ENCODE assay signal across 8 mouse cellular contexts in genomic region chr4:148940674-148941211, GRCm38 (mm10).
A peak's percentile ranks its signal among the peaks of the same experiment; 100 is the strongest.
DNase-seq lines count a peak whose midpoint lies in the region; ATAC-seq and TF ChIP-seq lines count a peak whose summit lies in the region.

No protein-coding gene starts in this region.

- no peak for TF ChIP-seq CTCF in spleen, adult 2 months (IDR thresholded peaks at IDR 0.05; ENCODE audit: extremely low read depth, insufficient read depth, insufficient read length, insufficient replicate concordance)

- no peak overlapping the region for H3K9ac ChIP-seq in embryonic facial prominence, embryonic 14.5 days (ENCODE audit: low read depth, low read length)

- WGBS in embryonic facial prominence, embryonic 14.5 days = 7% methylated on average over 25 of the region's 25 CpGs
- 5% methylated on average over 25 of the region's 25 CpGs for whole genome bisulfite sequencing in spleen, adult 2 months

- peak overlapping the region; percentile 1; the same call in 1 of the 2 replicates for H3K4me3 ChIP-seq in embryonic facial prominence, embryonic 14.5 days (ENCODE audit: low read depth, low read length)
- H3K4me3 ChIP-seq in spleen, adult 2 months (ENCODE audit: extremely low read depth, insufficient read depth, insufficient read length) = peak overlapping the region; percentile 44; the same call in 1 of the 2 replicates

- ATAC-seq in embryonic facial prominence, embryonic 14.5 days (ENCODE audit: low read depth) = peak; percentile 95
- peak; percentile 90 for ATAC-seq in megakaryocyte progenitor cell, adult 5-6 weeks (replicated peaks; ENCODE audit: poor library complexity)

- H3K36me3 ChIP-seq in embryonic facial prominence, embryonic 14.5 days (ENCODE audit: control insufficient read depth, insufficient read depth, low read length) = no peaks in the 10 kb centered on the region
- peaks cover 17% of the 10 kb centered on the region for H3K36me3 ChIP-seq in spleen, adult 2 months (ENCODE audit: control insufficient read depth, insufficient read depth, low read length)

- intact Hi-C loops in heart, postnatal 36 days (cut with DNase I) = no loop called here

- peaks cover 14% of the 10 kb centered on the region for H3K4me1 ChIP-seq in embryonic facial prominence, embryonic 14.5 days (ENCODE audit: control insufficient read depth, insufficient read depth, low read length)
- H3K4me1 ChIP-seq in spleen, adult 2 months (ENCODE audit: control insufficient read depth, insufficient read depth, insufficient read length) = peaks cover 11% of the 10 kb centered on the region

- peak overlapping the region; percentile 40 for H3K4me2 ChIP-seq in embryonic facial prominence, embryonic 14.5 days (ENCODE audit: low read depth, low read length)

- peak; percentile 19 for DNase-seq in CD4-positive helper T cell, adult 2 months (ENCODE audit: low read depth, low spot score)
- peak; percentile 77 for DNase-seq in Muller cell, postnatal 12 days (ENCODE audit: inconsistent ontology term)
- DNase-seq in embryonic facial prominence, embryonic 14.5 days (ENCODE audit: low spot score) = peak; percentile 90
- peak; percentile 60 to 61 for DNase-seq in heart, postnatal 36 days
- DNase-seq in layer of hippocampus, postnatal 10 days (ENCODE audit: low spot score in 2 of 2) = peak; percentile 40 to 64
- peak; percentile 12 to 62 for DNase-seq in spleen, adult 2 months (ENCODE audit: low read depth in 1 of 2, low spot score in 2 of 2)
- DNase-seq in adipocyte (ENCODE audit: low spot score) = no peak

- H3K27me3 ChIP-seq in embryonic facial prominence, embryonic 14.5 days (replicated peaks; ENCODE audit: control insufficient read depth, insufficient read depth, low read length) = peaks cover 27% of the 10 kb centered on the region
- no peaks in the 10 kb centered on the region for H3K27me3 ChIP-seq in spleen, adult 2 months (ENCODE audit: control insufficient read depth, insufficient read depth, low read length)

- H3K9me3 ChIP-seq in embryonic facial prominence, embryonic 14.5 days (ENCODE audit: control insufficient read depth, low read length) = no peaks in the 10 kb centered on the region

- no peak for TF ChIP-seq POLR2A in spleen, adult 2 months (IDR thresholded peaks at IDR 0.05; ENCODE audit: low read depth, low read length)

- H3K27ac ChIP-seq in embryonic facial prominence, embryonic 14.5 days (replicated peaks; ENCODE audit: low read depth, low read length) = no peak overlapping the region
- H3K27ac ChIP-seq in spleen, adult 2 months (ENCODE audit: insufficient read depth, low read length) = 0 out of 2 replicates have a peak overlapping the region, but pooled peaks have one; percentile 36
